Mouse (Mus musculus): Measurements from ENCODE around the gene Ccm2l. TPM values are rescaled to one million over a fixed set of nuclear protein-coding genes. Genes with fewer than 3 reads are reported as not detected.

Gene Ccm2l
- polyA plus RNA-seq, 1 experiment from 2014 or later: 2.8 TPM

GRCm38 (mm10) chr2:153107802-153108201 is 42.0 kb downstream of the Ccm2l start:
- Histone ChIP-seq H3K4me2 (ENCODE audit: low read depth, low read length) (peak overlapping the region; percentile 77), H3K9ac (ENCODE audit: low read length) (peak overlapping the region; percentile 34; the same call in 1 of the 2 replicates), H3K4me1 (replicated peaks; ENCODE audit: control insufficient read depth, insufficient read depth, low read length) (peaks cover 9% of the 10 kb centered on the region; the same call in 1 of the 2 replicates), H3K27me3 (ENCODE audit: control insufficient read depth, insufficient read depth, low read depth, low read length) (peaks cover 35% of the 10 kb centered on the region), H3K9me3 (ENCODE audit: control insufficient read depth, low read length) (no peaks in the 10 kb centered on the region), H3K27ac (ENCODE audit: low read length) (no peak overlapping the region), H3K4me3 (ENCODE audit: low read length) (peak overlapping the region; percentile 49), H3K36me3 (ENCODE audit: control insufficient read depth, insufficient read depth, low read length) (no peaks in the 10 kb centered on the region)
- peak; percentile 27; the same call in 1 of the 2 replicates for ATAC-seq (ENCODE audit: low read depth)
- WGBS: 3% methylated on average over 15 of the region's 15 CpGs

GRCm38 (mm10) chr2:153108313-153109264 is 42.8 kb downstream of the Ccm2l start, which contains the start of gene Hck:
TSS of gene Hck (plus strand) at chr2:153108468.
- Histone ChIP-seq H3K9me3 (ENCODE audit: control insufficient read depth, low read length) (no peaks in the 10 kb centered on the region), H3K4me1 (replicated peaks; ENCODE audit: control insufficient read depth, insufficient read depth, low read length) (peaks cover 9% of the 10 kb centered on the region; the same call in 1 of the 2 replicates), H3K36me3 (ENCODE audit: control insufficient read depth, insufficient read depth, low read length) (no peaks in the 10 kb centered on the region), H3K27ac (ENCODE audit: low read length) (no peak within 1 kb of the TSS), H3K4me2 (ENCODE audit: low read depth, low read length) (peak within 1 kb of the TSS; percentile 77), H3K27me3 (ENCODE audit: control insufficient read depth, insufficient read depth, low read depth, low read length) (peaks cover 35% of the 10 kb centered on the region), H3K4me3 (ENCODE audit: low read length) (peak within 1 kb of the TSS; percentile 49), H3K9ac (ENCODE audit: low read length) (peak within 1 kb of the TSS; percentile 51)
- 3% methylated on average over 52 of the region's 52 CpGs for WGBS
- peak; percentile 86 for ATAC-seq (ENCODE audit: low read depth)

GRCm38 (mm10) chr2:153109596-153109995 is 43.8 kb downstream of the Ccm2l start:
- peaks cover 35% of the 10 kb centered on the region for H3K27me3 ChIP-seq (ENCODE audit: control insufficient read depth, insufficient read depth, low read depth, low read length)
- no peak for ATAC-seq (ENCODE audit: low read depth)
- H3K27ac ChIP-seq (ENCODE audit: low read length): no peak overlapping the region
- H3K4me1 ChIP-seq (replicated peaks; ENCODE audit: control insufficient read depth, insufficient read depth, low read length): peaks cover 9% of the 10 kb centered on the region; the same call in 1 of the 2 replicates
- 62% methylated on average over 7 of the region's 7 CpGs for WGBS
- no peaks in the 10 kb centered on the region for H3K9me3 ChIP-seq (ENCODE audit: control insufficient read depth, low read length)
- H3K9ac ChIP-seq (ENCODE audit: low read length): no peak overlapping the region
- H3K4me2 ChIP-seq (ENCODE audit: low read depth, low read length): no peak overlapping the region
- no peaks in the 10 kb centered on the region for H3K36me3 ChIP-seq (ENCODE audit: control insufficient read depth, insufficient read depth, low read length)
- no peak overlapping the region for H3K4me3 ChIP-seq (ENCODE audit: low read length)

GRCm38 (mm10) chr2:153111298-153111697 is 45.5 kb downstream of the Ccm2l start:
- no peak overlapping the region for H3K4me3 ChIP-seq (ENCODE audit: low read length)
- H3K4me2 ChIP-seq (ENCODE audit: low read depth, low read length): no peak overlapping the region
- H3K36me3 ChIP-seq (ENCODE audit: control insufficient read depth, insufficient read depth, low read length): no peaks in the 10 kb centered on the region
- 73% methylated on average over 7 of the region's 7 CpGs for WGBS
- H3K9ac ChIP-seq (ENCODE audit: low read length): no peak overlapping the region
- peaks cover 9% of the 10 kb centered on the region; the same call in 1 of the 2 replicates for H3K4me1 ChIP-seq (replicated peaks; ENCODE audit: control insufficient read depth, insufficient read depth, low read length)
- H3K27ac ChIP-seq (ENCODE audit: low read length): no peak overlapping the region
- no peak for ATAC-seq (ENCODE audit: low read depth)
- peaks cover 35% of the 10 kb centered on the region for H3K27me3 ChIP-seq (ENCODE audit: control insufficient read depth, insufficient read depth, low read depth, low read length)
- H3K9me3 ChIP-seq (ENCODE audit: control insufficient read depth, low read length): no peaks in the 10 kb centered on the region

GRCm38 (mm10) chr2:153115679-153116081 is 49.9 kb downstream of the Ccm2l start:
- WGBS: 65% methylated on average over 4 of the region's 4 CpGs
- no peak for ATAC-seq (ENCODE audit: low read depth)

GRCm38 (mm10) chr2:153117051-153117486 is 51.3 kb downstream of the Ccm2l start:
- Histone ChIP-seq H3K4me2 (ENCODE audit: low read depth, low read length) (no peak overlapping the region), H3K27ac (ENCODE audit: low read length) (no peak overlapping the region), H3K9me3 (ENCODE audit: control insufficient read depth, low read length) (no peaks in the 10 kb centered on the region), H3K27me3 (ENCODE audit: control insufficient read depth, insufficient read depth, low read depth, low read length) (no peaks in the 10 kb centered on the region), H3K36me3 (ENCODE audit: control insufficient read depth, insufficient read depth, low read length) (no peaks in the 10 kb centered on the region), H3K4me3 (ENCODE audit: low read length) (no peak overlapping the region), H3K9ac (ENCODE audit: low read length) (no peak overlapping the region), H3K4me1 (replicated peaks; ENCODE audit: control insufficient read depth, insufficient read depth, low read length) (no peaks in the 10 kb centered on the region)
- 72% methylated on average over 7 of the region's 7 CpGs for WGBS
- no peak for ATAC-seq (ENCODE audit: low read depth)

More at GRCm38 (mm10) chr2:153115679-153116081, 49.9 kb downstream of the Ccm2l start:
- no peak overlapping the region for H3K4me2 ChIP-seq (ENCODE audit: low read depth, low read length)
- no peak overlapping the region for H3K9ac ChIP-seq (ENCODE audit: low read length)
- H3K4me1 ChIP-seq (replicated peaks; ENCODE audit: control insufficient read depth, insufficient read depth, low read length): no peaks in the 10 kb centered on the region
- H3K9me3 ChIP-seq (ENCODE audit: control insufficient read depth, low read length): no peaks in the 10 kb centered on the region
- H3K4me3 ChIP-seq (ENCODE audit: low read length): no peak overlapping the region
- 0 out of 2 replicates have a peak, but pooled peaks cover under 1% of the 10 kb centered on the region for H3K27me3 ChIP-seq (ENCODE audit: control insufficient read depth, insufficient read depth, low read depth, low read length)
- H3K36me3 ChIP-seq (ENCODE audit: control insufficient read depth, insufficient read depth, low read length): no peaks in the 10 kb centered on the region
- H3K27ac ChIP-seq (ENCODE audit: low read length): no peak overlapping the region

- Histone ChIP-seq H3K9ac (ENCODE audit: low read length) (no peak overlapping the region), H3K27ac (ENCODE audit: low read length) (no peak overlapping the region), H3K36me3 (ENCODE audit: control insufficient read depth, insufficient read depth, low read length) (no peaks in the 10 kb centered on the region), H3K4me2 (ENCODE audit: low read depth, low read length) (no peak overlapping the region), H3K9me3 (ENCODE audit: control insufficient read depth, low read length) (no peaks in the 10 kb centered on the region), H3K4me3 (ENCODE audit: low read length) (no peak overlapping the region), H3K27me3 (ENCODE audit: control insufficient read depth, insufficient read depth, low read depth, low read length) (no peaks in the 10 kb centered on the region), H3K4me1 (replicated peaks; ENCODE audit: control insufficient read depth, insufficient read depth, low read length) (no peaks in the 10 kb centered on the region)
- ATAC-seq (ENCODE audit: low read depth): no peak
- 80% methylated on average over 6 of the region's 6 CpGs for WGBS
These were observed 53.7 kb downstream of the Ccm2l start for GRCm38 (mm10) chr2:153119488-153119887.

- no peak overlapping the region for H3K27ac ChIP-seq (ENCODE audit: low read length)
- H3K9me3 ChIP-seq (ENCODE audit: control insufficient read depth, low read length): no peaks in the 10 kb centered on the region
- WGBS: 63% methylated on average over 8 of the region's 8 CpGs
- no peak overlapping the region for H3K4me3 ChIP-seq (ENCODE audit: low read length)
- H3K36me3 ChIP-seq (ENCODE audit: control insufficient read depth, insufficient read depth, low read length): no peaks in the 10 kb centered on the region
- no peaks in the 10 kb centered on the region for H3K27me3 ChIP-seq (ENCODE audit: control insufficient read depth, insufficient read depth, low read depth, low read length)
- no peak overlapping the region for H3K4me2 ChIP-seq (ENCODE audit: low read depth, low read length)
- H3K9ac ChIP-seq (ENCODE audit: low read length): no peak overlapping the region
- ATAC-seq (ENCODE audit: low read depth): no peak
- no peaks in the 10 kb centered on the region for H3K4me1 ChIP-seq (replicated peaks; ENCODE audit: control insufficient read depth, insufficient read depth, low read length)
These were observed 54.4 kb downstream of the Ccm2l start for GRCm38 (mm10) chr2:153120126-153120525.

GRCm38 (mm10) chr2:153121821-153122615 is 56.3 kb downstream of the Ccm2l start:
- ATAC-seq (ENCODE audit: low read depth): no peak
- 65% methylated on average over 8 of the region's 8 CpGs for WGBS

More at GRCm38 (mm10) chr2:153121821-153122615, 56.3 kb downstream of the Ccm2l start:
- H3K4me3 ChIP-seq (ENCODE audit: low read length): no peak overlapping the region
- no peaks in the 10 kb centered on the region for H3K9me3 ChIP-seq (ENCODE audit: control insufficient read depth, low read length)
- H3K9ac ChIP-seq (ENCODE audit: low read length): no peak overlapping the region
- no peaks in the 10 kb centered on the region for H3K36me3 ChIP-seq (ENCODE audit: control insufficient read depth, insufficient read depth, low read length)
- no peaks in the 10 kb centered on the region for H3K27me3 ChIP-seq (ENCODE audit: control insufficient read depth, insufficient read depth, low read depth, low read length)
- no peak overlapping the region for H3K4me2 ChIP-seq (ENCODE audit: low read depth, low read length)
- H3K4me1 ChIP-seq (replicated peaks; ENCODE audit: control insufficient read depth, insufficient read depth, low read length): no peaks in the 10 kb centered on the region
- H3K27ac ChIP-seq (ENCODE audit: low read length): no peak overlapping the region
